Mouse (Mus musculus): ENCODE measurements around the gene Tpst1. TPM values are rescaled to one million over a fixed set of nuclear protein-coding genes. Genes with fewer than 3 reads are reported as not detected.
A peak's percentile ranks its signal among the peaks of the same experiment; 100 is the strongest.

Tpst1 gene
- polyA plus RNA-seq, 1 experiment from 2014 or later, result 70.1 TPM

GRCm38 (mm10) chr5:130128686-130129523 lies 55.8 kb downstream of the Tpst1 start:
- 66% methylated on average over 11 of the region's 11 CpGs for WGBS
- H3K4me1 ChIP-seq, result no peaks in the 10 kb centered on the region
- no peak overlapping the region for H3K9ac ChIP-seq
- no peaks in the 10 kb centered on the region for H3K27me3 ChIP-seq (replicated peaks)
- H3K27ac ChIP-seq, result no peak overlapping the region
- H3K9me3 ChIP-seq, result no peaks in the 10 kb centered on the region
- H3K4me3 ChIP-seq (replicated peaks), result no peak overlapping the region
- no peak for ATAC-seq (ENCODE audit: insufficient read depth, low FRiP score, low read depth)
- 0 out of 2 replicates have a peak, but pooled peaks cover 5% of the 10 kb centered on the region for H3K36me3 ChIP-seq
- H3K4me2 ChIP-seq, result no peak overlapping the region

GRCm38 (mm10) chr5:130129524-130129793 lies 56.3 kb downstream of the Tpst1 start:
- Histone ChIP-seq H3K27ac (no peak overlapping the region), H3K9me3 (no peaks in the 10 kb centered on the region), H3K4me3 (replicated peaks) (no peak overlapping the region), H3K36me3 (0 out of 2 replicates have a peak, but pooled peaks cover 5% of the 10 kb centered on the region), H3K9ac (no peak overlapping the region), H3K4me2 (no peak overlapping the region), H3K4me1 (no peaks in the 10 kb centered on the region), H3K27me3 (replicated peaks) (no peaks in the 10 kb centered on the region)
- ATAC-seq (ENCODE audit: insufficient read depth, low FRiP score, low read depth), result no peak
- 86% methylated on average over 5 of the region's 5 CpGs for WGBS

- Histone ChIP-seq H3K4me2 (no peak overlapping the region), H3K9me3 (no peaks in the 10 kb centered on the region), H3K27ac (no peak overlapping the region), H3K9ac (no peak overlapping the region), H3K27me3 (replicated peaks) (no peaks in the 10 kb centered on the region), H3K36me3 (no peaks in the 10 kb centered on the region), H3K4me3 (replicated peaks) (no peak overlapping the region), H3K4me1 (no peaks in the 10 kb centered on the region)
- WGBS, result 89% methylated on average over 13 of the region's 13 CpGs
- no peak for ATAC-seq (ENCODE audit: insufficient read depth, low FRiP score, low read depth)
These were observed 63.5 kb downstream of the Tpst1 start for GRCm38 (mm10) chr5:130136597-130136996.

- no peak overlapping the region for H3K4me3 ChIP-seq (replicated peaks)
- no peaks in the 10 kb centered on the region for H3K9me3 ChIP-seq
- H3K4me2 ChIP-seq, result no peak overlapping the region
- H3K27me3 ChIP-seq (replicated peaks), result no peaks in the 10 kb centered on the region
- 19% methylated on average over 8 of the region's 8 CpGs for WGBS
- H3K9ac ChIP-seq, result no peak overlapping the region
- H3K4me1 ChIP-seq, result no peaks in the 10 kb centered on the region
- H3K36me3 ChIP-seq, result no peaks in the 10 kb centered on the region
- no peak overlapping the region for H3K27ac ChIP-seq
- ATAC-seq (ENCODE audit: insufficient read depth, low FRiP score, low read depth), result no peak
These were observed 66.3 kb downstream of the Tpst1 start for GRCm38 (mm10) chr5:130139393-130139792.

GRCm38 (mm10) chr5:130141138-130141537 lies 68.0 kb downstream of the Tpst1 start:
- H3K27ac ChIP-seq, result no peak overlapping the region
- no peak overlapping the region for H3K4me2 ChIP-seq
- no peaks in the 10 kb centered on the region for H3K9me3 ChIP-seq
- H3K4me3 ChIP-seq (replicated peaks), result no peak overlapping the region
- H3K36me3 ChIP-seq, result no peaks in the 10 kb centered on the region
- ATAC-seq (ENCODE audit: insufficient read depth, low FRiP score, low read depth), result no peak
- no peaks in the 10 kb centered on the region for H3K27me3 ChIP-seq (replicated peaks)
- no peak overlapping the region for H3K9ac ChIP-seq
- WGBS, result 82% methylated on average over 5 of the region's 5 CpGs
- H3K4me1 ChIP-seq, result peaks cover 9% of the 10 kb centered on the region

GRCm38 (mm10) chr5:130142041-130142440 lies 68.9 kb downstream of the Tpst1 start:
- Histone ChIP-seq H3K27ac (peak overlapping the region; percentile 1; the same call in 1 of the 2 replicates), H3K4me1 (peaks cover 9% of the 10 kb centered on the region), H3K4me2 (no peak overlapping the region), H3K9me3 (no peaks in the 10 kb centered on the region), H3K9ac (no peak overlapping the region), H3K27me3 (replicated peaks) (no peaks in the 10 kb centered on the region), H3K4me3 (replicated peaks) (no peak overlapping the region), H3K36me3 (no peaks in the 10 kb centered on the region)
- WGBS, result 44% methylated on average over 4 of the region's 4 CpGs
- no peak for ATAC-seq (ENCODE audit: insufficient read depth, low FRiP score, low read depth)

GRCm38 (mm10) chr5:130143101-130143500 lies 70.0 kb downstream of the Tpst1 start:
- Histone ChIP-seq H3K36me3 (no peaks in the 10 kb centered on the region), H3K9ac (no peak overlapping the region), H3K4me3 (replicated peaks) (no peak overlapping the region), H3K4me2 (no peak overlapping the region), H3K4me1 (peaks cover 9% of the 10 kb centered on the region), H3K27ac (no peak overlapping the region), H3K9me3 (no peaks in the 10 kb centered on the region), H3K27me3 (replicated peaks) (no peaks in the 10 kb centered on the region)
- WGBS, result 90% methylated on average over 7 of the region's 7 CpGs
- ATAC-seq (ENCODE audit: insufficient read depth, low FRiP score, low read depth), result no peak

- peaks cover 9% of the 10 kb centered on the region for H3K4me1 ChIP-seq
- no peaks in the 10 kb centered on the region for H3K27me3 ChIP-seq (replicated peaks)
- no peaks in the 10 kb centered on the region for H3K9me3 ChIP-seq
- peak overlapping the region; percentile 0; the same call in 1 of the 2 replicates for H3K9ac ChIP-seq
- peak overlapping the region; percentile 94 for H3K4me2 ChIP-seq
- WGBS, result 3% methylated on average over 20 of the region's 20 CpGs
- ATAC-seq (ENCODE audit: insufficient read depth, low FRiP score, low read depth), result peak; percentile 30
- H3K27ac ChIP-seq, result peak overlapping the region; percentile 76
- H3K36me3 ChIP-seq, result no peaks in the 10 kb centered on the region; the same call in 1 of the 2 replicates
- H3K4me3 ChIP-seq (replicated peaks), result peak overlapping the region; percentile 63
These were observed 70.8 kb downstream of the Tpst1 start for GRCm38 (mm10) chr5:130143977-130144333.

- Histone ChIP-seq H3K27me3 (replicated peaks) (no peaks in the 10 kb centered on the region), H3K9me3 (no peaks in the 10 kb centered on the region), H3K4me3 (replicated peaks) (peak within 1 kb of the TSS; percentile 63), H3K4me2 (peak within 1 kb of the TSS; percentile 94), H3K27ac (peak within 1 kb of the TSS; percentile 76), H3K36me3 (no peaks in the 10 kb centered on the region; the same call in 1 of the 2 replicates), H3K4me1 (peaks cover 9% of the 10 kb centered on the region), H3K9ac (peak within 1 kb of the TSS; percentile 72)
- peak; percentile 97 for ATAC-seq (ENCODE audit: insufficient read depth, low FRiP score, low read depth)
- whole genome bisulfite sequencing, result under 1% methylated on average over 66 of the region's 66 CpGs
These were observed 71.5 kb downstream of the Tpst1 start, which contains the start of gene Kctd7 for GRCm38 (mm10) chr5:130144334-130145312. Gene Kctd7, plus strand, starts transcription at chr5:130144861.

GRCm38 (mm10) chr5:130145961-130146360 lies 72.8 kb downstream of the Tpst1 start:
- Histone ChIP-seq H3K4me3 (replicated peaks) (peak overlapping the region; percentile 63; the same call in 1 of the 2 replicates), H3K27ac (no peak overlapping the region), H3K9me3 (no peaks in the 10 kb centered on the region), H3K36me3 (no peaks in the 10 kb centered on the region; the same call in 1 of the 2 replicates), H3K27me3 (replicated peaks) (no peaks in the 10 kb centered on the region), H3K9ac (no peak overlapping the region), H3K4me1 (peaks cover 9% of the 10 kb centered on the region), H3K4me2 (peak overlapping the region; percentile 94)
- 75% methylated on average over 8 of the region's 8 CpGs for WGBS
- ATAC-seq (ENCODE audit: insufficient read depth, low FRiP score, low read depth), result no peak

GRCm38 (mm10) chr5:130149726-130150310 lies 76.7 kb downstream of the Tpst1 start:
- H3K27ac ChIP-seq, result no peak overlapping the region
- ATAC-seq (ENCODE audit: insufficient read depth, low FRiP score, low read depth), result no peak
- no peak overlapping the region for H3K4me3 ChIP-seq (replicated peaks)
- no peak overlapping the region for H3K9ac ChIP-seq
- peaks cover 9% of the 10 kb centered on the region for H3K4me1 ChIP-seq
- H3K27me3 ChIP-seq (replicated peaks), result no peaks in the 10 kb centered on the region
- no peaks in the 10 kb centered on the region for H3K9me3 ChIP-seq
- H3K4me2 ChIP-seq, result no peak overlapping the region
- 67% methylated on average over 7 of the region's 7 CpGs for WGBS
- H3K36me3 ChIP-seq, result peaks cover 8% of the 10 kb centered on the region; the same call in 1 of the 2 replicates

Measured in stomach, embryonic 15.5 days (tissue).